Mouse (Mus musculus) leukemia stem cell, adult 10-12 weeks (primary cell): Measurements from ENCODE around the gene Prmt1. TPM values are rescaled to one million over a fixed set of nuclear protein-coding genes. Genes with fewer than 3 reads are reported as not detected.

Source experiments
- polyA plus RNA-seq: library from polyadenylated mRNA; stranded (reverse); fragments of >175 nt; gene quantifications from 2 replicates; pipeline ENCODE4 v1.2.3, GENCODE M21; 2012; ENCODE audit warnings: low replicate concordance

The Prmt1 gene
- polyA plus RNA-seq: 27.7 and 67.9 TPM in 2 replicates

GRCm38 (mm10) chr7:44986192-44986878 lies at the start of gene Prmt1:
Prmt1 (minus strand) TSS chr7:44986568.

DNA sequence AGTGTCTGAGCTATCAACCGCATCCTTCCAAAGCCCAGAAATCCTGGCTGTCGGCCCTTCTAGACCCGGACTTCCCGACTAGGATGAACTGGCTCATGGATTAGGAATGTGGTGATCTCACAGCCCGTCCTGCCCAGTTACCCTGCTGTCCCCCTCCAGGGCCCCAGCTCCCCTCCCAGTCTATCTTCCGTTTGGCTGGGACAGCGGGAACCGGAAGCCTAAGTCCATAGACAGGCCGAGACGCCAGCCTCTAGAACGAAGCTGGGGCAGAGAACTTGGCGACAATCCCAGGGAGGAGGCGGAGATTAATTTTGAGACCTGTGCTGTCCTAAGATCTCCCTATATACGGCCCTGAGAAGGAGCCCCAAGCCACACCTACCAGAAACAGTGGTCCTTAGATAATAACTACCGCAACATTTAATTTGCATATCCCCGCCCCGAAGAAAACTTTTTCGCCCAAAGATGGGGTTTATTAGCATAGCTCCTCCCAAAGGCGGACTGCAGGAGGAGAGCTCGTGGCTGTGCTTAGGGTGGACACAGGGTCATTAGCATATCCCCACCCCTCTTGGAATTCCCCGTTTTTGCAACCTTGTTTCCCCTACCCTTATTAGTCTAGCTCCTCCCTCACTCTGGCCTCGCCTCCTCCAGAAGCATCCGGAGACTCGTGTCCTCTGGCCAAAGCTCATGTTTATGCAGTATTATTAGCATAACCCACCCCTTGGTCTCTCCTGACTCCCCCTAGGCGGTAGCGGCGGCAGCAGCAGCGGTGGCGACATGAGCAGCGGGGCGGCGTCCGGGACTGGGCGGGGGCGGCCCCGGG lies 31.1 kb upstream of the Prmt1 start, which contains the start of gene Rras:
Gene Rras, plus strand, starts transcription at position 720 of the 820 bp plus-strand sequence.

GRCm38 (mm10) chr7:45015957-45016612 lies 29.7 kb upstream of the Prmt1 start, which contains the start of gene Scaf1:
Scaf1 (minus strand) TSS chr7:45016363.

GRCm38 (mm10) chr7:44998501-44998955 lies 12.2 kb upstream of the Prmt1 start, which contains the start of gene Bcl2l12:
Bcl2l12 (minus strand) TSS chr7:44998712.

DNA sequence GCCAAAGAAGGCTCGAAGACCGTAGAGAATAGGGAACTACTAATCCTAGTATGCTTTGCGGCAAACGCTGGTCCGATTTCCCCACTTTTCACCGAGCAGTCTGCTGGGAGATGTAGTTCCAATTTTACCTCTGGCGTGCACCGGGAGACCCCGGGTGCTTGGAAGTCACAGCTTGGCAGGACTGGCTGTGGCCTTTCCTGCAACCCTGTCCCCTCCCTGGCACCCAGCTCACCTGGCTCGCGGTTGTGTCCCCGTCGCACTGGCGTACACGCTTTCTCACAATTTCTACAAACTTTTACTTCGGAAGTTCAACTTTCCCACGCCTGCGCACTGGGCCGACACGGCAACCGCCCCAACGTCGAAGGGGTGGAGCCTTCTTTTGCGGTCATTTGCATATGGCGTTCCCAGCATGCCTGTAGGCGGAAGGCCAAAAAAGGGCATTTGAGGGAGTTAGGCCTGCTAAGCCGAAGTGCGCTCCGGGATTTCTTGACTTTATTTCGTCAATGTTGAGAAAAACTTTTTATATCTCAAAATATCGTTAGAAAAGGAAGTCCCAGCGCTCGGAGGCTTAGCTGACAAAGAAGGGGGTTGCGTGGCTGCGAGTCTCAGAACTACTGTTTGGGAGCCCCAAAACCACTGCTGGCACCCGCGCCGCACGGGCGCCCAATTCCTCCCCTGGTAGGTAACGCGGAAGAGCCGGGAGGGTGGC lies 11.0 kb upstream of the Prmt1 start, which contains the start of gene Irf3:
Gene Irf3, plus strand, starts transcription at position 418 of the 709 bp plus-strand sequence.

DNA sequence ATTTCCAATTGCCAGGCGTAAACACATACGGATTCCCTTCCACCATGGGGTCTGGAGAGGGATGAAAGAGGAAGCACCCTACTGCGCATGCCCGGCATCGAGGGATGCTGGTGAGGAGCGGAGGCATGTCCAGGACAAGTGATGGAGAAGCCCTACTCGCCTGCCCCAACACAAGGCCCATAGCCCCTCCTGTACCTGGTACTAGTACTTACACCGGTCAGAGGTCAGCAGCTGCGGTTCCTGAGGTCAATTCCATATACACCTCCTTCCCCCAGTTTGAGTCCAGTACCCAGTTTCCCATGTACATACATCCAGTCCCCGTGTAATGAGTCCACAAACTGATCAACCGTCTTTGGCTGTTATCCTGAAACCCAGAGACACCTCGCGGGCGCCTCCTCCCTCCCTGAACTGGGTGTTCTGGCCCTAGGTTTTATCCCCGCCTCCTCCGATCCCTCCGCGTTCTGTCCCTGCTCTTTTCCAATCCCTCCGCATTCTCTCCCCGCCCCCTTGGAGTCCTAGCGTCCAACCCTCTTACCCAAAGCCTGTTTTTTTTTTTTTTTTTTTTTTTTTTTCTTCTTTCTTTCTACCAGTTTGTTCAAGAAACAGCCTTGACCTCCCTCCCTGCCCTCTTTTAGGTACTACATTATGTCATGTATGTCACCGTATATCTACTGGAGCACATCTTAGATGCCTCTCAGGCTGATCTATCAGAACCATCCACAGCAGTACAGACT lies 11.8 kb downstream of the Prmt1 start, which contains the start of gene Cpt1c:
Gene Cpt1c, minus strand, starts transcription at position 469 of the 734 bp plus-strand sequence.

DNA sequence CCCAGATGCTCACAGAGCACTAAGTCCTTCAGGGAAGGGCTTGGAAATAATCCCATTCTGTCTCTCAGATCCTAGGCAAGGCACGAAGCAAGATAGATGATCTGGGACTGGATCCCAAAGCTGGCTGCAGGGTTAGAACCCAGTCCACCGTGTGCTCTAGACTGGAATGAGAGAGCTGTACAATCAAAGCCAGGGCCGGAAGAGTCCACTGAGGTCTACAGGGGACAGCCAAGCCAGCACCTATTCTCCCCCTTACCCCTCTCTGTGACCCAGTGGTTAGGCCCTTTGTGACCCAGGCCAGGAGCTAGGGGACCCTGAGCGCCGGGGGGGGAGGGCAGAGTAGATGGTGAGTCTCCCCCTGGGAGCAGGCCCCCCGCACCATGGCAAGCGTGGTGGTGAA lies 43.5 kb downstream of the Prmt1 start, which contains the start of gene Tsks:
Gene Tsks, plus strand, starts transcription at position 301 of the 400 bp plus-strand sequence.

DNA sequence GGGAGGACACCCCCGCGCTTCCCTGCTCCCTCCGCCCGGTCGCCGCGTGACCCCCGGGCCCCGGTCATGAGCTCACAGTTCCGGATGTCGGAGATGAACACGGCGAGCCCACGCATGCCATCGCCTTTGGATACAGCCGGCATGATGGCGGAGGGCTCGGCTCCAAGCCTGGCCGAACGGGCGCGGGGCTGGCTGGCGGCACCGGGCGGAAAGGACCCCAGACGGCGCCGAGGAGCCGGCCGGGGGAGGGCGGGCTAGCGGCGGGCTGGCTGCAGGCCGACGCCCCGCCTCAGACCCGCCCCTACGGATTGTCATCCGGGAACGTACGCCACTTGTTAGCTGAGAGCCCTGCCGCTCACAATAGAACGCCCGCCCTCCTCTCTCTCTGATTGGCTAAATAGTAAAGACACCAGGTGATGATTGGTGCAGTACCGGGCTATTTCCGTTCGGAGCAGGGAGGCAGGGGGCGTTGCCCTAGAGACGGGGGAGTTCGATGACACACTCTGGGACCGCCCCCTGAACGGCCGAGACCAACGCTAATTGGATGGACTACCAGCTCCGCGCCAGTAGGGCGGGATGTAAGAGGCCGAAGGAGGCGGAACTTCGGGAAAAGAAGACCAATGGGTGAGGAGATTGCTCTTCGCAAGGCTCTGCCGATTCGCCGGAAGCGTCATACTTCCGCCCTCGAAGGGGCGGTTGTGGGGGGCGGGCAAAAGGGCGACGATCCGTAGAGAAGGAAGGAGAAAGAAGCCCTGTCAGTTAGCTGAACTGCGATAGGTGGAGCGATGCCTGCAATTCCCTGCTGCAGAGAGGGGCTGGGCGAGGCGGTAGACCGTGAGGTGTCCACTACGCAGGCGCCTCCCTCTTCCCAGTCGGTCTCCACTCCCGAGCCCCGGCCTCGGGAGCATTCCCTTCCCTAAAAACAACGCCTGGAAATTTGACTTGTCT lies 56.9 kb downstream of the Prmt1 start, which contains the start of gene Ap2a1:
Gene Ap2a1, minus strand, starts transcription at position 293 of the 948 bp plus-strand sequence.

Other genes starting within 250 kb of the Prmt1 start
- 56.2 and 60.7 TPM in 2 replicates for gene Vrk3, start 238.2 kb downstream of the Prmt1 start, polyA plus RNA-seq
- 0.19 TPM in 1 of 2 replicates, not detected in the other for gene Zfp473, start 235.5 kb downstream of the Prmt1 start, polyA plus RNA-seq
- 34.9 and 262 TPM in 2 replicates for gene Nup62, start 170.5 kb downstream of the Prmt1 start, polyA plus RNA-seq
- gene Il4i1, start 170.2 kb downstream of the Prmt1 start, polyA plus RNA-seq: 32.0 and 50.1 TPM in 2 replicates
- 316 and 493 TPM in 2 replicates for gene Atf5, start 169.9 kb downstream of the Prmt1 start, polyA plus RNA-seq
- gene Akt1s1, start 137.6 kb downstream of the Prmt1 start, polyA plus RNA-seq: 700 and 1,277 TPM in 2 replicates
- gene Tbc1d17, start 137.5 kb downstream of the Prmt1 start, polyA plus RNA-seq: 84.2 and 127 TPM in 2 replicates
- 44.0 and 47.7 TPM in 2 replicates for gene Pnkp, start 129.4 kb downstream of the Prmt1 start, polyA plus RNA-seq
- 43.6 and 56.8 TPM in 2 replicates for gene Ptov1, start 116.8 kb downstream of the Prmt1 start, polyA plus RNA-seq
- gene Med25, start 93.9 kb downstream of the Prmt1 start, polyA plus RNA-seq: 556 and 706 TPM in 2 replicates
- gene Fuz, start 90.5 kb downstream of the Prmt1 start, polyA plus RNA-seq: 65.8 and 103 TPM in 2 replicates
- gene Ap2a1, start 57.1 kb downstream of the Prmt1 start, polyA plus RNA-seq: 202 and 215 TPM in 2 replicates
- gene Tsks, start 43.4 kb downstream of the Prmt1 start, polyA plus RNA-seq: 0.42 TPM in 1 of 2 replicates, not detected in the other
- 12.5 and 13.7 TPM in 2 replicates for gene Cpt1c, start 11.7 kb downstream of the Prmt1 start, polyA plus RNA-seq
- 87.3 and 130 TPM in 2 replicates for gene Irf3, start 11.1 kb upstream of the Prmt1 start, polyA plus RNA-seq
- 87.8 and 102 TPM in 2 replicates for gene Bcl2l12, start 12.1 kb upstream of the Prmt1 start, polyA plus RNA-seq
- gene Scaf1, start 29.8 kb upstream of the Prmt1 start, polyA plus RNA-seq: 217 and 410 TPM in 2 replicates
- gene Rras, start 31.4 kb upstream of the Prmt1 start, polyA plus RNA-seq: 5.5 and 13.5 TPM in 2 replicates
- gene Prr12, start 66.3 kb upstream of the Prmt1 start, polyA plus RNA-seq: 79.4 and 112 TPM in 2 replicates
- gene Nosip, start 75.9 kb upstream of the Prmt1 start, polyA plus RNA-seq: 116 and 136 TPM in 2 replicates
- gene Prrg2, start 76.1 kb upstream of the Prmt1 start, polyA plus RNA-seq: 37.4 and 43.1 TPM in 2 replicates
- gene Rcn3, start 105.7 kb upstream of the Prmt1 start, polyA plus RNA-seq: 46.7 and 64.8 TPM in 2 replicates
- 110 and 181 TPM in 2 replicates for gene Fcgrt, start 117.3 kb upstream of the Prmt1 start, polyA plus RNA-seq
- gene Rps11, start 137.9 kb upstream of the Prmt1 start, polyA plus RNA-seq: 30.5 and 135 TPM in 2 replicates
- gene Rpl13a, start 142.2 kb upstream of the Prmt1 start, polyA plus RNA-seq: 3,721 and 5,411 TPM in 2 replicates
- 0.19 and 1.7 TPM in 2 replicates for gene Gm45713, start 149.7 kb upstream of the Prmt1 start, polyA plus RNA-seq
- 27.9 and 74.5 TPM in 2 replicates for gene Flt3l, start 149.9 kb upstream of the Prmt1 start, polyA plus RNA-seq
- 30.9 and 48.1 TPM in 2 replicates for gene Pih1d1, start 167.7 kb upstream of the Prmt1 start, polyA plus RNA-seq
- gene Aldh16a1, start 168.0 kb upstream of the Prmt1 start, polyA plus RNA-seq: 59.4 and 89.2 TPM in 2 replicates
- gene Slc17a7, start 177.4 kb upstream of the Prmt1 start, polyA plus RNA-seq: 0.08 and 0.46 TPM in 2 replicates
- gene Gfy, start 193.0 kb upstream of the Prmt1 start, polyA plus RNA-seq: 0.24 and 4.6 TPM in 2 replicates
- gene Pth2, start 194.4 kb upstream of the Prmt1 start, polyA plus RNA-seq: not detected in 2 replicates
- gene Ccdc155, start 218.3 kb upstream of the Prmt1 start, polyA plus RNA-seq: 1.1 and 1.2 TPM in 2 replicates
- 46.7 and 92.2 TPM in 2 replicates for gene Dkkl1, start 225.6 kb upstream of the Prmt1 start, polyA plus RNA-seq
- gene Tead2, start 229.2 kb upstream of the Prmt1 start, polyA plus RNA-seq: 1.1 and 1.3 TPM in 2 replicates